Mouse (Mus musculus) heart, postnatal 0 days (tissue): ENCODE results near the gene Eef1a2.

Source experiments
- CTCF ChIP-seq: IDR thresholded peaks from 2 replicates; pipeline ENCODE4 v1.5.1; 2016; ENCODE audit warnings: antibody characterized with exemption, control low read depth, low read depth
- EP300 ChIP-seq: IDR thresholded peaks from 2 replicates; pipeline ENCODE4 v1.6.1; 2016; ENCODE audit warnings: antibody characterized with exemption, low read depth

GRCm38 (mm10) chr2:181127786-181128185 lies 29.0 kb downstream of the Eef1a2 start:
- no peak for TF ChIP-seq CTCF
- TF ChIP-seq EP300: no peak
